Mouse (Mus musculus) heart, postnatal 0 days (tissue): Measurements from ENCODE around the gene Chd4. TPM values are rescaled to one million over a fixed set of nuclear protein-coding genes. Genes with fewer than 3 reads are reported as not detected.
A peak's percentile ranks its signal among the peaks of the same experiment; 100 is the strongest.

Experiments
- ATAC-seq: fragments of 200-750 bp; cut with Nextera tagmentation; 2 replicates; pipeline ENCODE4 v1.8.0; 2017; ENCODE audit warnings: low read depth, moderate number of reproducible peaks, moderate library complexity; ENCODE audit not compliant: insufficient read depth
- DNase-seq: peaks from one replicate; pipeline ENCODE4 v3.0.0-alpha.2; 2016; ENCODE audit warnings: low spot score
- H3K27ac ChIP-seq: fragments of 300-500 bp; sonication (generic); 2 replicates; pipeline ENCODE4 v1.5.1; 2014; ENCODE audit warnings: low read depth, mild to moderate bottlenecking
- H3K27me3 ChIP-seq: fragments of 300-500 bp; sonication (generic); 2 replicates; pipeline ENCODE4 v1.6.1; 2014; ENCODE audit warnings: low read length, mixed read lengths; ENCODE audit not compliant: control insufficient read depth, insufficient read depth
- H3K36me3 ChIP-seq: fragments of 300-500 bp; sonication (generic); replicated peaks from 2 replicates; pipeline ENCODE4 v1.6.1; 2014; ENCODE audit warnings: low read length, mixed read lengths; ENCODE audit not compliant: control insufficient read depth, insufficient read depth
- H3K4me1 ChIP-seq: fragments of 300-500 bp; sonication (generic); 2 replicates; pipeline ENCODE4 v1.6.1; 2014; ENCODE audit warnings: antibody characterized with exemption; ENCODE audit not compliant: control insufficient read depth, insufficient read depth
- H3K4me2 ChIP-seq: fragments of 300-500 bp; sonication (generic); 2 replicates; pipeline ENCODE4 v1.6.1; 2014; ENCODE audit warnings: low read depth, mild to moderate bottlenecking, low read length, moderate library complexity
- H3K4me3 ChIP-seq: fragments of 300-500 bp; sonication (generic); 2 replicates; pipeline ENCODE4 v1.5.1; 2014; ENCODE audit warnings: low read depth, low read length
- H3K9ac ChIP-seq: fragments of 300-500 bp; sonication (generic); replicated peaks from 2 replicates; pipeline ENCODE4 v1.6.1; 2014; ENCODE audit warnings: low read depth, low read length, mixed read lengths
- H3K9me3 ChIP-seq: fragments of 300-500 bp; sonication (generic); replicated peaks from 2 replicates; pipeline ENCODE4 v1.6.1; 2016; ENCODE audit warnings: low read length; ENCODE audit not compliant: control insufficient read depth
- CTCF ChIP-seq: IDR thresholded peaks from 2 replicates; pipeline ENCODE4 v1.5.1; 2016; ENCODE audit warnings: antibody characterized with exemption, control low read depth, low read depth
- EP300 ChIP-seq: IDR thresholded peaks from 2 replicates; pipeline ENCODE4 v1.6.1; 2016; ENCODE audit warnings: antibody characterized with exemption, low read depth
- WGBS: fragments of 180-500 bp; shearing (Covaris S2); extraction: QIAGEN DNeasy Blood & Tissue Kit; methylation state at CpG from one replicate; pipeline ENCODE4 v1.1.7; 2014; 5-methylcytosine and 5-hydroxymethylcytosine counted together
- polyA plus RNA-seq: library from polyadenylated mRNA; unstranded; fragments of >200 nt; fragmentation: Nextera tagmentation; extraction: Ambion mirVana; gene quantifications from 2 replicates; pipeline ENCODE4 v1.2.1, GENCODE M21; 2015
- total RNA-seq: library from RNA; depleted of rRNA; stranded (reverse); fragments of >200 nt; gene quantifications from 2 replicates; pipeline ENCODE4 v1.2.3, GENCODE M21; 2014; ENCODE audit warnings: low replicate concordance

Gene Chd4
- total and polyA plus RNA-seq, 2 experiments from 2014 or later = 58.1 to 82.2 TPM

- WGBS = 4% methylated on average over 18 of the region's 20 CpGs
- no peak overlapping the region for H3K9ac ChIP-seq
Observed at GRCm38 (mm10) chr6:125088561-125089321, 7.0 kb upstream of the Chd4 start.

GRCm38 (mm10) chr6:125089521-125090321 is 6.1 kb upstream of the Chd4 start:
- Histone ChIP-seq H3K4me3 (peak overlapping the region; percentile 4), H3K27me3 (no peaks in the 10 kb centered on the region), H3K36me3 (no peaks in the 10 kb centered on the region), H3K4me2 (peak overlapping the region; percentile 44), H3K27ac (peak overlapping the region; percentile 92), H3K9me3 (no peaks in the 10 kb centered on the region), H3K4me1 (peaks cover 26% of the 10 kb centered on the region), H3K9ac (peak overlapping the region; percentile 11; the same call in 1 of the 2 replicates)
- DNase-seq (peak; percentile 90), ATAC-seq (peak; percentile 62)
- WGBS = 3% methylated on average over 15 of the region's 15 CpGs
- TF ChIP-seq CTCF (no peak), EP300 (peak; percentile 77)

More at GRCm38 (mm10) chr6:125088561-125089321, 7.0 kb upstream of the Chd4 start:
- peak overlapping the region; percentile 44 for H3K4me2 ChIP-seq
- peaks cover 26% of the 10 kb centered on the region for H3K4me1 ChIP-seq
- no peak overlapping the region for H3K4me3 ChIP-seq
- DNase-seq (peak; percentile 93), ATAC-seq (peak; percentile 82)
- TF ChIP-seq CTCF (peak; percentile 31), EP300 (no peak; the same call in 1 of the 2 replicates)
- peak overlapping the region; percentile 92 for H3K27ac ChIP-seq
- H3K36me3 ChIP-seq = no peaks in the 10 kb centered on the region
- no peaks in the 10 kb centered on the region for H3K27me3 ChIP-seq
- no peaks in the 10 kb centered on the region for H3K9me3 ChIP-seq

GRCm38 (mm10) chr6:125090341-125091085 is 5.3 kb upstream of the Chd4 start:
- Histone ChIP-seq H3K4me3 (0 out of 2 replicates have a peak overlapping the region, but pooled peaks have one; percentile 4), H3K9ac (no peak overlapping the region), H3K36me3 (no peaks in the 10 kb centered on the region), H3K9me3 (no peaks in the 10 kb centered on the region), H3K4me1 (peaks cover 26% of the 10 kb centered on the region), H3K4me2 (peak overlapping the region; percentile 44), H3K27ac (peak overlapping the region; percentile 92), H3K27me3 (no peaks in the 10 kb centered on the region)
- no peak for DNase-seq
- no peak for ATAC-seq
- WGBS = 54% methylated on average over 10 of the region's 10 CpGs
- no peak for TF ChIP-seq EP300
- TF ChIP-seq CTCF = no peak

GRCm38 (mm10) chr6:125092372-125092771 is 3.4 kb upstream of the Chd4 start:
- 0 out of 2 replicates have a peak overlapping the region, but pooled peaks have one; percentile 37 for H3K27ac ChIP-seq
- H3K36me3 ChIP-seq = no peaks in the 10 kb centered on the region
- no peak overlapping the region for H3K4me2 ChIP-seq
- no peaks in the 10 kb centered on the region for H3K27me3 ChIP-seq
- H3K4me3 ChIP-seq = no peak overlapping the region
- H3K9me3 ChIP-seq = no peaks in the 10 kb centered on the region
- 72% methylated on average over 5 of the region's 5 CpGs for WGBS
- TF ChIP-seq CTCF = no peak
- no peak for TF ChIP-seq EP300
- ATAC-seq (no peak), DNase-seq (no peak)
- H3K4me1 ChIP-seq = peaks cover 28% of the 10 kb centered on the region
- H3K9ac ChIP-seq = no peak overlapping the region

GRCm38 (mm10) chr6:125094843-125095242 is 938 bp upstream of the Chd4 start:
- H3K27ac ChIP-seq = peak overlapping the region; percentile 97
- ATAC-seq = no peak
- H3K4me3 ChIP-seq = no peak overlapping the region
- no peaks in the 10 kb centered on the region for H3K27me3 ChIP-seq
- H3K4me2 ChIP-seq = no peak overlapping the region
- no peak for DNase-seq
- TF ChIP-seq CTCF (no peak), EP300 (no peak)
- H3K36me3 ChIP-seq = peaks cover 14% of the 10 kb centered on the region
- no peaks in the 10 kb centered on the region for H3K9me3 ChIP-seq
- H3K9ac ChIP-seq = no peak overlapping the region
- WGBS = 44% methylated on average over 3 of the region's 3 CpGs
- H3K4me1 ChIP-seq = peaks cover 39% of the 10 kb centered on the region
